Mouse (Mus musculus) embryo, embryonic 10 days (tissue): ENCODE measurements around the gene Fmc1.

ENCODE experiments used
- DNase-seq: peaks from one replicate; pipeline ENCODE4 v3.0.0-alpha.2; 2015; ENCODE audit warnings: low spot score

Gene Fmc1

DNA sequence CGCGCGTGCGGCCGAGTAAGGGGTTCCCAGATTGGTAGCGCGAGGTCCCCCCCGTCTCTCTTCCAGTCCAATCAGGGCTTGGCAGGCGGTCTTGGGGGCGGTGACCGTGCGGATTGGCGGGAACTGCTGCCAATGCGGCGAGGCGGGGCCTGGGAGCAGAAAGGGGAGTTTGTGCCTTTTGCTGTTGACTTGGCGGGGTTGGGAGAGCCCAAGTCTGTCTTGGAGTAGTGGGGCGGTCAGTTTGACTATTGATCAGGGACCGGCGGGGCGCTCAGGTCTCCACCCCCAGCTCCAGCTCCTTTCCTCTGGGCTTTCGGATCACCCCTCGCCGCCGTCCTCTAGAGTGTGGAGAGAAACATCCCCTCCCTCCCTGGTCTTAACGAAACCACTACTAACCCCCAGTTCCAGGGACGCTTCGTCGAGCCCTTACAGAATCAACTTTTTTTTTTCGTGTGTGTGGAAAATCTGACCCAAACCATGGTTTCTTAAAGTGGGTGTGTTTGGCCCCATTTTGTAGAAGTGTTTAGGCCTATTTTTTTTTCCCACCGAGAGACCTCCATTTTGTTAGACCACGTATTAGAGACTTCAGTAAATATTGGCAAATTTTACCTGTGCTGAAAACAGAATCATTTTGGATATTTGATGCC is 18.8 kb downstream of the Fmc1 start:
- peak; percentile 99 for DNase-seq

- DNase-seq, result no peak
Measured at GRCm38 (mm10) chr6:38552636-38553000, 19.3 kb downstream of the Fmc1 start.

DNA sequence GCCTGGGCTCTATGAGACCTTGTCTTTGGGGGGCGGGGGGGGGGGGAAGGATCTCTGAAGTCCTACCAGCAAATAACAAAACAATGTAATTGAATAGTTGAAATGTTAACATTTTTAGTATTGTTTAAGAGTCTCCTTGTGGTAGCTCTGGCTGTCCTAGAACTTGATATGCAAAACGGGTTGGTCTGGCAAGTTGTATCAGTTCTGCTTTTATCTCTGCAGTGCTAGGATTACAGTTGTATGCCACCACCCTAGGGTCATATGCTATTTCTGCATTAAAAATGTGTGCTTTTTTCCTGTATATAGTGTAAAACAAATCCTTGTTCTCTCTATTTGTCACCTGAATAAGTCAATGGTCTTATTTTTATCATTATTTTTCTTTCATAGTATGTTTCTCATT is 42.8 kb downstream of the Fmc1 start:
- no peak for DNase-seq

DNA sequence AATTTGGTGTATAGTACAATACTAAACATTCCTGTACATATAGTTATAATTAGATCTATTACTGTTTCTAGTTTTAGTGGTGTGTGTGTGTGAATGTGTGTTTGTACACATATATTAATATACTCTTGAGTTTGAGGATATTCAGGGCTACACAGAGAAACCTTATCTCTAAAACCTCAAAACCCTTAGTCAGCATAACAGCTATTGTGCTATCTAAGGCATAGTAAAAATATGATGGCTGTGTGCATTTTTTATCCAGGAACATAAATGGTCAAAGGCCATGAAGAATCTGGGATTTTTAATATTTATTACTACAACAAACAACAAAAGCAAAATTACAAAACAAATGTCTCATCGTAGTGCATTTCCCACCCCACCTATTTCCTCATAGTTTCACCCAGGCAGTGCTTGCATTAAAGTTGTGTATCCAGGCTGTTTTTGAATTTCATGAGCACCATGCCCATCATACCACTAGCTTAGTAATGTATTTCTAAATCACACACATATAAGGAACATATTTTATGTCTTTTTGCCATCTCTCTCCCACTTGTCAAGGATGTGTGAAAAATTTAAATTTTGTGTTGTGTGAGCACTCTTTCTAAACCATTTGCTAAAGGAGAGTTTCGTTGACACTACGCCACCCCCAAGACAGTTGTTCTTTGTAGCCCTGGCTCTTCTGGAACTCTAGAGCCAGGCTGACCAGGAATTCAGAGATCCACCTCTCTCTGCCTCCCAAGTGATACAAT is 47.0 kb downstream of the Fmc1 start:
- DNase-seq, result no peak

DNA sequence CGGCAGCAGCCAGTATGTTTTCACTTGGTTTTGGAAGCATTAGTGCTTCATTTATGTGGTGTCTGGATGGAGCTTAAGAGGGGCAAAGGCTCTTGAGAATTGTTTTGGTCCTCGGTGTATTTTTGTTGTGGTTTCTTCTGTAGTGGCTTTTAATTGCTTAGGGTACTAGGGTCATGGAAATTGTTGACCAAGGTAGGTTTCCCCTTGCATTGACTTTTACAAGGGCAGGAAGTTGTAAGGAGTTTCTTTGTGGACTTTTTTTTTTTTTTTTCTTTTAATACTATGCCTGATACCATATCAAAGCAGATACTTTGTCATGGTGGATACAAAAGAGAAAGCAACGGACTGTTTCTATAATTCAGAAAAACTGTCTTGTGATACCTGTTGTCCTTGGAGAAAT is 48.4 kb downstream of the Fmc1 start:
- DNase-seq, result no peak
